Mouse (Mus musculus): ENCODE measurements around the gene Frmd4b.

Frmd4b gene

DNA sequence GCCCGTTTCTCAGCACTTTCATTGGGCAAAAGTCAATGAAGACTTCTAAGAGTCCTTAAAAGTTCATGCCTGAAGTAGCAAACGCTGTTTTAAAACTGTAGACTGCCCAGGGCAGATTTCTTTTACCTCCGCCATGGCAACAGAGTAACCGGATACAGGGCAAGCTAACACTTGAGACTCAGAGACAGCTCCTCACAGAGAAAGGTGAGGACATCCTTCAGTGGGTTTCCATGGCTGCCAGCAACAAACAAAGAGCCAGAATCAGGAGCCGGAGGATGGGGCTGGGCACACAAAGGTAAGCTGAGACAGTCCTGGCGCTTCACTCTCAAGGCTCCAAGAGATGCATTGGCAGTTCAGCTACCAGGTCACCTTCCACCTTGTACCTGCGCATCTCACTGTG is 260.7 kb downstream of the Frmd4b start:
- no peak for DNase-seq (ENCODE audit: low read depth)

DNA sequence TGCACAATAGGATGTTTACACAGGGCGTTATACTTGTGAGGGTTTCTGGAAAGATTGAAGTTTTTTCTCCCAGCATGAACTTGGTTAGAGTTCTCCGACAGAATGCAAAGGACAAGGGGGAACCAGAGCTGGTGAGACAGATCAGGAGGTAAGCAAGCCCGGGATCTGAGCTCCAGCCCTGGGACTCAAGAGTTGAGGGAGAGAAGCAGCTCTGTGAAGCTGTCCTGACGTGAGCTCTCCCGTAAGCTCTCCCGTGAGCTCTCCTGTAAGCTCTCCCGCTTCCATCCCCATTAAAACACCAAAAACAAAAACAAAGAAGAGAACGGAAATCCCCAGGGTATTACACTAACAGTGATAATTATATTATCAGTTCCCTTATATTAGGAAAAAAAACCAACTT is 262.2 kb downstream of the Frmd4b start:
- DNase-seq (ENCODE audit: low read depth): no peak

DNA sequence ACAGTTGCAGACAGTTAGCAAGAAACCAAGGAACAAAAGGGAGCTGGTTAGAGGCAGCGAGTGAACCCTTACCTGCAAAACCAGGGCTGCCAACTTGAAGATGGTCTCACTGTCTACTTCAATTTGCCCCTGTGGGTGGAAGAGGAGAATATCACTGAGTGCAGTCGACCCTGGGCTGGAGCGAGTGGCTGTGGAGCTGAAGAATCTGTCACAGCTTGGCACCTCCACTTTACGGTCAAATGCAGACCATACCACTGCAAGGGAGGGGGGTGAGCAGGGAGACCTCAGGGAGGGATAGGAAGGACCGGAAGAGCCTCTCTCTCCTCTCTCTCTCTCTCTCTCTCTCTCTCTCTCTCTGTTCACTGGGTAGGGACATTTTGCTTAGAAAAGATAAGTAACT is 263.4 kb downstream of the Frmd4b start:
- DNase-seq (ENCODE audit: low read depth): no peak

DNA sequence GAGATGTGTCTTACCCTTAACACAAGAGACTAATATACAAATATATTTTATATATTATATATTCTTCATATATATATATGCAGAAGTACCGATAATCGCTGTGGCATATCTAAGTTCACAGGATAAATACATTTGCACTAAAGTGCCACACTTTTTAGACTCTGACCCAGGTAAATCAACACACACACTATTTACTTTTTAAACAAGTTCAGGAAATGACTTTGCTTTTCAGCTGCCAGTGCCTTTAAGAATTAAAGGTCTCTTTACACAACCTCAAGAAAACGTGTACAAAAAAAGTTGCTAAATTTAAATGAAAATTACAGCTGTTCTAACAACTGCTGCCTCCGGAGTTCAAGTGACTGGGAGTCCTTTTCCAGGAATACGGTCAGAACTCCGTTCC is 264.0 kb downstream of the Frmd4b start:
- DNase-seq (ENCODE audit: low read depth): no peak

DNA sequence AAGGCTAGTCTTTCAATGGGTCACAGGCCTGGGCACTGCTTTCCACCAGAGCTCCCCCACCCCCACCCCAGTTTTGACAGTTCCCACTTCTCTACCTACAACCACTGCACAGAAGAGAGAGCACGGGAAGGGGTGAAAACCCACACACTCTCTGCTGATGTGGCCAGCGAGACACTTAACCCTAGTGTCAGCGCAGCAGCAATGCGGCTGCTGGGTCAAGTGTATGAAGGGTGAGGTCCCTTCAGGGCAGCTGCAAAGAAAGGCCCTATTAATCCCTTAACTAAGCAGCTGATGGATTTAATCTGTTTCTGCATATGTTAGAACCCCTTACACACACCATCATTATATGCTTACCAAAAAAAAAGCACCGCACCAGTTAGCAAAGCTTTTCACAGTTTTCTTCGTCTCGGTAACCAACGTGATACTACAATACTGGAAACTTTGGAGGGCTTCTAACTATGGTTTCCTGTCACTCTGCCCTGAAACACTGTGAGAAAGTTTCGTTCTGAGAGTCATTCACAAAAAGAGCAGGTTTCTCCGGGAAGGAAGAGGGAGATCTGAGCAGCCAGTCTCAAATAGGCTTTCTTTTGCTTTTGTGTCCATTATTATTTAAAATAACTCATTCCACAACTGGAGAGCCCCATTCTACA is 264.7 kb downstream of the Frmd4b start:
- no peak for DNase-seq (ENCODE audit: low read depth)

DNA sequence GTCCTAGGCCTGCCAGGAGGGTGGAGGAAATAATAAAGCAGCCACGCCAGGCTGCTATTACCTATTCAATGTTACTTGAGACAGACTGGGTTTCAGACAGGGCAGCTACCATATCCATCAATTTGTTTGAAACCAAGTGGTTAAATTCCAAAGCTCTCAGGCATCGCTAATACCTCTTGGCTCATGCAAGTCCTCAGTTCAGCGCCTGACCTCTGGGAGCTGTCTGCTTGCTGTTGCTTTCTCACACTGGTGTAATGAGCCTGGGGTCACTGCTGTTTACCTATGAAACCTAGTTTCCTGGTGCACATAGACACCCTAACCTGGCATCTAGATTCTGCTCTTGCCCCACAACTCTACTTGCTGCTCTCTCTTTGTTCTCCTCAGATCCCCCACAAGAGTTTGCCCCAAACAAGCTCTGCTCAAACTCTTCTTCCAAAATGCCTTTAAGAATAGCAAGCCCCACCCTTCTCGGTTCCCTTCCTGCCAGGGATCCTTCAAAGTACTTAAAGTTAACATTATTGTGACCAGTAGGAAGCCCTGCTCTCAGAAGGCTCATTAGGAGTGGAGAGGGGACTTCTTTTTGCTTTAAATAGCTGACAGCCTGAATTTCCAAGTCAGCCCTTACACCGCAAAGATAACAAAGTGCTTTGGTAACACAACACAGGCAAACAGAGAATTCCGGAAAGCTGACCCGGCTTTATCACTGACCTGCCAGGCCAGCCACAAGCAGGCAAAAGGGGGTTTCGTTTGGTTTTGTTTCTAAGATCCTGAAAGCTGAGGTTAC is 267.8 kb downstream of the Frmd4b start:
- DNase-seq (ENCODE audit: low read depth): no peak

DNA sequence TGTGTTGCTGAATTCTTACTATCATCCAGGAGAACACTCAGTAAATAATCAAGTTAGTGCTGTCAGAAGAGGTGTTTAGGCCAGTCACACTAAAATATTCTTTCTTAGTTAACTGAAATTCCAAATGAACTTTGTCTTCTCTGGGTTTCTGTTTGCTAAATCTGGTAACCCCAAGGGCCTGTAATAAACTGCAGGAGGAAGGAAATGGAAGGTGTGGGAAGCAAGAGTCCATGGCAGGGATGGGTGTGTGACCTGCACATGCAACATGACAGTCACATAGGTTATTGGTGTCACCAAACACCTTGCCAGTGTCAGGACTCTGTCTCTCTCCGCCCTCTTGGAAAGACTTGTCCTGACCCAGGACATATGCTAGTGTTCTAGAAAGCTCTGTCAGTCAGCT is 270.4 kb downstream of the Frmd4b start:
- DNase-seq (ENCODE audit: low read depth): no peak

DNA sequence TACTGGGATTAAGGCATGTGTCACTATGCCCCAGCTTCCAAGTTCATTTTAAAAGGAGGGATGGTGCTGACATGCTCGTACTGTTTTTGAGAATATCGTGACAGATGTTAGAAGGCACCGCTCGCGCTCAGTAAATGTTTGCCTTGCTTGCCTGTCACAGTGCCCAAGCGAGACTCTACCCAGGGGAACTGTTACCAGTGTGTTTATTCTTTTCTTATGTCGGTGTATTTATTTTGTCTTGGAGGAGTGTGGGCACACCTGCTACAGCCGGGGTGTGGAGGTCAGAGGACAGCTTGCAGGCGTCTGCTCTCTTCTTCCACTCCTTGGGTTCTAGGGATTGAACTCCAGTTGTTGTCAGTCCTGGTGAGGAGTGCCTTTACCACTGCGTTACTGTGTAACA is 270.8 kb downstream of the Frmd4b start:
- DNase-seq (ENCODE audit: low read depth): no peak

DNA sequence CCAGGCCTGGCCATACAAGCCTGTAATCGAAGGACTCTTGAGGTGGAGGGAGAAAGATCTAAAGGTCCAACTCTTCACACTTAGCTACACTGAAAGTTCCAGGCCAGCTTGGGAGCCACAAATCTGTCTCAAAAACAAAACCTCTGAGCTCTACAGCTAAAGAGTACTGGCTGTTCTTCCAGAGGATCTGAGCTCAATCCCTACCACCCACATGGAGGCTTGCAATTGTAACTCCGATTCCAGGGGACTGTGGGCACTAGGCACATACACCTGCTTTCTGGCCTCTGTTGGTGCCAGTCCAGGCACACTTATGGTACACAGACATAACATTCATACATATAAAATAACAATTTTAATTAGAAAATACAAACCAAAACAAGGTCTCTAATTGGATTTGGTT is 271.4 kb downstream of the Frmd4b start:
- no peak for DNase-seq (ENCODE audit: low read depth)

DNA sequence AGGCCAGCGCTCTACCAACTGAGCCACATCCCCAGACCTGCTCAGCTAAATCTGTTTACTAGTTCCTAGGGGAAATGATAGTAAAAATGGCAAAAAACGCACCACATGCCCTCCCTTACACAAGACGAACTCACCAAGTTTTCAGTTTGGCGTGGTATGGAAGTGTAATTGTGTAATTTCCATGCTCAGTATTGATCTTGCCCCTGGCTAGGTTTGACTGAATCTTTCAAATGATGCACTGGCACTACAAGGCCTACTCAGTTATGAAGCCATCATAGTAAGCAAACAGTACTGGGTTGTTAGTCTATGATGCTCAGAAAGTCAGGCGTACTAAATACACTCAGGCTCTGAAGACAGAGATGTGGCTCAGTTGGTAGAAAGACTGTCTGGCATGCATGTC is 275.2 kb downstream of the Frmd4b start:
- no peak for DNase-seq (ENCODE audit: low read depth)

DNA sequence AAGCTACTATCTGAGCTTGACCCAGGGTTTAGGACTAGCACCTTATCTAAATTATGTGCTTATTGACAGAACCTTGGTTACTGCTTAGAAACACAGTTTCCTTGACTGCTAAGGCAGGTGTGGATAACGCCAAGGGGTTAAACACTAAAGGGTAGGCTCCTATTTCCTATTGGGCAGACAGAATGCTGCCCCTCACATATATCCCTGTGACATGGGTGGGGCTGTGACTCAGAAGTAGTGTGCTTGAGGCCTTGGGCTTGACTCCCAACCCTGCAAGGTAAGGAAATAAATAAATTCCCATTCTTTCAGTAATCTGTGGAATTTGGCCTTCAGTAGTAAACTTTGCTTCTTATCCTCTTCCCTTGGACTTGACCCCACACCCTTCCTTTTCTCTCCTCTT is 275.7 kb downstream of the Frmd4b start:
- DNase-seq (ENCODE audit: low read depth): no peak

DNA sequence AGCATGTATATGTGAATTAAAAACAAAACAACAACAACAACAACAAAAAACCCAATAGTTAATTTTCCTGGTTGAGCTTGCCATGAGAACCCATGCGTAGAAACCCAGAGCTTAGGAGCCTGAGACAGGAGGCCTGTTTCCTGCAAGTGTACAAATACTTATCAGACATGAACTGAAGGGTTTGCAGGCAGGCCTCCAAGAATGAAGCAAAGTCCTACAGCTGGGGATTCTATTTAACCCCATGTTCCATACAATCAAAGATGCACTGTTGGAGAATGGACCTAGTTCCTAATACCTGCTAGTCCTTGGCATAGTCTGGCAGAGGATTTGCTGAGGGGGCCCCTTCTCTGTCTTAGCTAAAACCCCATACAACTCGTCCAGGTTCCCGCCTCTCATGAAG is 276.2 kb downstream of the Frmd4b start:
- DNase-seq (ENCODE audit: low read depth): no peak

DNA sequence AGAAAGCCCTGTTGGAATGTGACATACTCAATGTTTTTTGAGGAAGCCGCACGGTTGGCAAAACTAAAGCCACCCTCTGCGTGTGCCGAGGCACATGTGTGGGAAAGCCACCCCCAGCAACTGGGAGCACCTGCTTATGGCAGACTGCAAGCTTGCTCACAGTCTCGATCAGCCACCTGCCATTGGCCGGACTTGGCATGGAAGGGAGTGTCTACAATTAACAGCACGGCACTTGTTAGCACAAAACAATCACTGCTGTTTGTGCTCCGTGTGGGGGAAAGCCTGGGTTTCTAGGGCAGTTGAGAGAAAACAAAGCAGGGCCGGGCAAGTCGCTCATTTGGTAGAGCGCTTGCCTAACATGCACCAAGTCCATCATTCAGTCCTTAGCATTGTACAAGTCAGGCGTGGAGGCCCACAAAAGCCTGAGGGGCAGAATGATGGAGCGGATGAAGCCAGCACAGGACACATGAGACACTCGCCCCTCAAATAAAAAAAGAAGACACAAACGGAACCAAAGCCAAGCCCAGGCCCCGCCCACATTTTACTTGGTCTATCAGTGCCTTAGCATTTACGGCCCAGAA is 277.0 kb downstream of the Frmd4b start:
- DNase-seq (ENCODE audit: low read depth): no peak

DNA sequence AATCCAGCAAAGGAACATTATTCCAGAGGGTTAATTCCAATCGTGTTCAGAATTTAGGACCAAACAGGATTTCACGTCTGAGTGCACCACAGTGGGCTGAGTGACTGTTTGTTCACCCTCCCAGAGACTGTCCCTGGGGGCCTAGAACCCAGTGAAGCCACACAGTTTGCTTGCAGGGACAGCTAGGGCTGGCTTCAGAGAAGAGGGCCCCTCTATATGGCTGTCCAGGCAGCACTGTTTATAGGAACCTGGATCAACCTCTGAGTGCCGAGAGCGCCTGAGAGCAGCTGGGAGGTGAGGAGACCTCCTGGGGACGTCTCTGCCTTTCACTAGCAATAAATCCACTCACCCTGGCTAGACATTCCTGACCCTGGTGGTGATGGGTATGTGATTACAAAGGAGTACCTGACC is 278.1 kb downstream of the Frmd4b start:
- DNase-seq (ENCODE audit: low read depth): no peak

DNA sequence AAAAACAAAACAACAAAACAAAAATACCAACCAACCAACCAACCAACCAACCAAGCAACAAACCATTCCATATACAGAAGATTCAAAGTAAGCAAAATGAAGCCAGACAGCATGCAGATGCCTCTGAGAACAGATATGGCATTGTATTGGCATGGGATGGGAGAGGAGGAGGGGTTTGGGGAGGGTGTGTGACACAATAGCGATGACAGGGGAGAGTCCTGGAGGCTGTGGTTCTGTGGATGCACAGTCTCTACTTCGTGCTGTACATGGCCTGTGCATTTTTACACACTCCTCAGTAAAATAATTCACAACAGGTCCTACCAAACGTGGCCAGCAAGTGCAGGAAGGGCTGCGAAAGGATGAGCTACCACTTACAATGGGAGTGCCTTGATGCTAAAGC is 278.5 kb downstream of the Frmd4b start:
- DNase-seq (ENCODE audit: low read depth): no peak

DNA sequence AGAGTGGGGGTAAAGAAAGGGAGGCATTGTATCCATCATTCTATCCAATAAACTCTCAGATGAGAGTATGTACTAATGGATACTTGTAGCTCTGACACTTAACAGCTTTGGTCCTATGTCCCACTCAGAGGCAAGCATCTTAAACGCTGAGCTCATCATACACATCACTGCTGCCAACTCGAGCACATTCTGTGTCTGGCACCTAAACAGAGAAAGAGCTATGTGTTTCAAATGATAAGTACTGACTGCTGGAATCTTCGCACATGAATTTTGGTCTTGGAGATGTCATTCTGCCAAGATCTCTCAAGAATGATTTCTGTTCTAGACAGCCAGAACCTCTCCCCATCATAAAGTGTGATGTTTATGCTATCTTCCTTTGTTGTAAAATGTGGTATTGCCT is 284.0 kb downstream of the Frmd4b start:
- DNase-seq (ENCODE audit: low read depth): no peak

DNA sequence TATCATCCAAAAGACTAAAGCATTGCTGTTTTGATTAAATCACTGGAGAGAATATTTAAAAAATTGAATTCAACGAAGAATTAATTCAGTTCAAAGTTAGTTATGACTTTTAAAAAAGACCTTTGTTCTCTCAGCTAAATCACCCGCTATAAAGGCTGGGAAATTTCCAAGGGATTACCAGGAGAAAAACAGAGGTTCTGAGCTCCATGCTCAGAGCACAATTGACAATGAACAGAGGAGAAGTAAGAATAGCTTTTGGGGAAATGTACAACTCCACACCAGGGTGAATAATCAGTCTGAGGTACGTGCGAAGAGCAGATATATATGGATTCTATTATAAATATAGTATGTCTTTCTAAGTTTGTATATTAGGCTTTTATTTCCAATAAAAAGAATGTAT is 293.4 kb downstream of the Frmd4b start:
- no peak for DNase-seq (ENCODE audit: low read depth)

DNA sequence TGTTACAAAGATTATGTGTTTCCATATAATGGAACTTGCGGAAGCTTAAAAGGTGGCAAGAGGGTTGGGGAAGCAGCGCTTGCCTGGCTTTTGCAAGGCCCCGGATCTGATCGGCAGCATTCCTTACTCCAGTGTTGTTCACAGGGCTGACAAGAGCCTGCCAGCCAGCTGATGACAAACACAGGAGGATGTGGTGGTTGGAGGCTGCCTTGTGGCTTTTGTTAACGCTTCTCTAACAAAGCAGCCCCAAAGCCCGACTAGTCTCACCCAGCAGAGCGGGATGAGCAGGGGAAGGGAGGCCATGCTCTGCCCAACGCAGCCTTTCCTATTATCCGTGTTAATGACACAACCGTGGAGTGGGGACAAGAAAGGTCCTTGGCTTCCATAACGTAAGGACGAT is 295.2 kb downstream of the Frmd4b start:
- DNase-seq (ENCODE audit: low read depth): no peak

DNA sequence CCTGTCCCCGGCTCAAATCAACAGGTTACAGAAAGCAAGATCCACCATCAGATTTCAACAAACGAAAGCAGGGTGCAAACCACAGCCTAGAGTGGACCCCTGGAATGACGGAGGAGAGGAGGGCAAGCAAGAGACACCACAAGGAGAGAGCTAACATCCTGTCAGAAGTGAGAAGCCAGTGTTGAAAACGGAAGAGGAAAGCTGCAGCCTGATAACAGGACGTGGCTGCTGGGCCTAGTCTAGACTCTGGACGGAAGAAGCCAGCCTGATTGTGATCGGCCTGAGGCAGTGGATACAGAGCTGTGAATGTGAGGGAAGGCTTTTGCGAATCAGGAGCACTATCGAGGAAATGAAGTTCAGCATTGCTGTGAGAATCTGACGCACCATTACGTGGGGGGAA is 296.2 kb downstream of the Frmd4b start:
- no peak for DNase-seq (ENCODE audit: low read depth)

DNA sequence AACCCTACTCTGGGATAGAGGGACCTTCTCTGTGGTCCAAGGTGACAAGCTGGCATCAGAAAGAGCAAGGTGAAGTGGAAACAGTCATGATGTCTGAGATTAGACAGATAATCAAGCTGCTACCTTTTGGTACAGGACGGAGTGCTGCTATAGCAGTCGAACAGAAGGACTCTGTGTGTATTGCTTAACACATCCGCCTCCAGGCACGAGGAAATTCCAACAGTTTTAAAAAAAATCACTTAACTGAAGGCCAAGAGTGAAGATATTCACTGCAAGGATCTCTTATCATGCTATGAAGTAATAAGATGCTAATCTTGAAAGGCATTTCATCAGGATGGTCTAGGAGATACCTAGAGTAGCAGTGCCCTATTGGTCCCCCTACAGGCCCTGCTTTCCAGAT is 298.3 kb downstream of the Frmd4b start:
- DNase-seq (ENCODE audit: low read depth): no peak

DNA sequence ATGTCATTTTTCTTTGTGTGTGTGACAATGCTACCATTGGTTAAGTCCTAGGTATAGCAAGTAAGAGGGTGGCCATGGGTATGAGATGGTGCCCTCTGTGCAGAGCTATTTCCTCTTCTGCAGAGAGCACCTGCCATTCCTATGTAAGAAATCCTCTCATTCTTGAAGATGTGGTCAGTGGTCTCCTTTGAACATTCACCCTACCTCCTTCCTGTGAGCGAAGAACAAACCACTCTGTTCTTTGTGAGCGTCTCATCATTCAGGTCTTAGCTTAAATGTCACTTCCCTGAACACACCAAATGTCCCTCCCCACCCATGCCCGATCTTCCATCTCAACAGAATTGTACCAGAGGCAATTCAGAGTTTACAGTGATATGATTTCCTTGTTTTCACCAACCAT is 299.4 kb downstream of the Frmd4b start:
- DNase-seq (ENCODE audit: low read depth): no peak

DNA sequence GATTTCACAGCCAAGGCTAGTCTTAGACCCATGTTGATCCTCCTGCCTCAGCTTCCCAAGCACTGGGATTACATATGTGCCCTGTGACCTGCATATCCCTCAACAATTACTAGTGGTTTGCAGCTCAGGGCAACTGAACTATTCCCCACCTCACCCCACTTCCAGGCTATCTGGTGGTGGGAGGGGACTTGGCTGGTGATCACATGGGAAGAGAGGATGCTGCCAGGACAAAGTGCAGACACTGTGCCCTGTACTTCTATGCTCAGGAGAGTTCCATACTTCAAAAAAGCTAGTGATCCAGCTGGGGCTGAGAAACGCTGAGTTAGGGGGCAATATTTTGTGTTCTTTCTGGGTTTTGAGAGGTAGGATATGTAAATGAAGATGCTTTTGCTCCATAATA is 300.6 kb downstream of the Frmd4b start:
- DNase-seq (ENCODE audit: low read depth): no peak

DNA sequence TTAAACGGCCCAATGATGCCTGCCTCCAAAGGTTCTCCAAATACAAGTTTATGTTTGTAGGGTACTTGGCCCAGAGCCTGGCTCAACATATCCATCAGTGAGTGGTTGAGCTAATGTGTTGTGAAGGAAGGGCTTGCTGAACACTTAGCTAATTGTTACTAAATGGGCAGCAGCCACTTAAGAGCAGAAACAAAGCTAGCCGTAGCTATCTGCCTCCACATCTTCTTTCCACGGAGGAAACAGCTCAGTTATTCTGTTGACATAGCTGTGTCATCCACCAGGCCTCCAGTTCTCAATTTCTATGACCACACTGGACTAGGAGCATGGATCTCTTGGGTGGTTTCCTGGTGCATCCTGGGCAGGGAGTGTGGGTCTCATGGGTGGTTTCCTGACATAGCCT is 302.0 kb downstream of the Frmd4b start:
- DNase-seq (ENCODE audit: low read depth): no peak

DNA sequence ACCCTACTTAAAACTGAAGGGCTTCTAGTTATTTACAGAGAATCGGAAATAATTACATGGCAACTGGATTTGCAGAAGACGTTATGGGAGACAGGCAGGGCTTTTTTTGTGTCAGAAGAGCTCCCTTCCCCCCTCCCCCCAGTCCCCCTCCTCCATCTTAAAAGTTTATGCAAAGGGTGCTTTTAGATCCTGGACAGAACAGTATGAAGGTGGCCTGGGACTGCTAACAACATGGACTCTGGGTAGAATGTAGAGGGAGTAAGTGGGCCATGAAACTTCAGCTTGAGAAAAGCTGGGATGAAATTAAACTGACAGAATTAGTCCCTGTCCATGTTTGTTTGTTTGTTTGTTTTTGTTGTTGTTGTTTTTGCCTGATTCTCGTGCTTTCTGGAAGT is 304.8 kb downstream of the Frmd4b start:
- DNase-seq (ENCODE audit: low read depth): no peak
